Mouse (Mus musculus): ENCODE data around the gene Ecel1.

- no peak for TF ChIP-seq POLR2A (IDR thresholded peaks at IDR 0.05; ENCODE audit: low read depth, low read length)
- peak; percentile 58 for TF ChIP-seq CTCF (IDR thresholded peaks at IDR 0.05; ENCODE audit: extremely low read depth, insufficient read length, insufficient replicate concordance, low read depth, low read length)
These were observed 57.9 kb downstream of the Ecel1 start for GRCm38 (mm10) chr1:87098358-87098975.
